Mouse (Mus musculus) thymus, postnatal 14 days (tissue): ENCODE measurements around the gene Stk17b.
A peak's percentile ranks its signal among the peaks of the same experiment; 100 is the strongest.

ENCODE experiments used
- DNase-seq: peaks from one replicate; pipeline ENCODE4 v3.0.0; 2021

Gene Stk17b

GRCm38 (mm10) chr1:53784721-53785418, at the start of gene Stk17b:
Gene Stk17b, minus strand, starts transcription at chr1:53785224.
- DNase-seq: peak; percentile 95

- no peak for DNase-seq
These were observed 45.3 kb upstream of the Stk17b start for GRCm38 (mm10) chr1:53830286-53830685.

- DNase-seq: no peak
These were observed 44.1 kb upstream of the Stk17b start for GRCm38 (mm10) chr1:53829089-53829488.

GRCm38 (mm10) chr1:53824446-53825337, 39.7 kb upstream of the Stk17b start:
- no peak for DNase-seq

- peak; percentile 68 for DNase-seq
These were observed 38.8 kb upstream of the Stk17b start for GRCm38 (mm10) chr1:53823687-53824445.

- DNase-seq: no peak
These were observed 37.0 kb upstream of the Stk17b start for GRCm38 (mm10) chr1:53821983-53822382.

GRCm38 (mm10) chr1:53820041-53820632, 35.1 kb upstream of the Stk17b start:
- no peak for DNase-seq

- DNase-seq: no peak
These were observed 33.2 kb upstream of the Stk17b start for GRCm38 (mm10) chr1:53818072-53818862.

GRCm38 (mm10) chr1:53816353-53816752, 31.3 kb upstream of the Stk17b start:
- no peak for DNase-seq

GRCm38 (mm10) chr1:53814077-53814705, 29.2 kb upstream of the Stk17b start:
- DNase-seq: peak; percentile 58

GRCm38 (mm10) chr1:53811919-53812318, 26.9 kb upstream of the Stk17b start:
- no peak for DNase-seq

GRCm38 (mm10) chr1:53808229-53808628, 23.2 kb upstream of the Stk17b start:
- no peak for DNase-seq

GRCm38 (mm10) chr1:53797811-53798210, 12.8 kb upstream of the Stk17b start:
- no peak for DNase-seq

GRCm38 (mm10) chr1:53797074-53797473, 12.1 kb upstream of the Stk17b start:
- no peak for DNase-seq

- DNase-seq: no peak
These were observed 11.2 kb upstream of the Stk17b start for GRCm38 (mm10) chr1:53796271-53796670.

- no peak for DNase-seq
These were observed 10.6 kb upstream of the Stk17b start for GRCm38 (mm10) chr1:53795591-53795990.

GRCm38 (mm10) chr1:53795081-53795480, 10.1 kb upstream of the Stk17b start:
- DNase-seq: no peak

GRCm38 (mm10) chr1:53794279-53794678, 9.3 kb upstream of the Stk17b start:
- DNase-seq: no peak

GRCm38 (mm10) chr1:53791343-53791742, 6.3 kb upstream of the Stk17b start:
- peak; percentile 87 for DNase-seq

GRCm38 (mm10) chr1:53784291-53784720, 718 bp downstream of the Stk17b start:
- DNase-seq: peak; percentile 37

- no peak for DNase-seq
These were observed 2.1 kb downstream of the Stk17b start for GRCm38 (mm10) chr1:53782956-53783355.
